16 mouse cellular contexts compared by ENCODE assay signal in the genomic region with DNA sequence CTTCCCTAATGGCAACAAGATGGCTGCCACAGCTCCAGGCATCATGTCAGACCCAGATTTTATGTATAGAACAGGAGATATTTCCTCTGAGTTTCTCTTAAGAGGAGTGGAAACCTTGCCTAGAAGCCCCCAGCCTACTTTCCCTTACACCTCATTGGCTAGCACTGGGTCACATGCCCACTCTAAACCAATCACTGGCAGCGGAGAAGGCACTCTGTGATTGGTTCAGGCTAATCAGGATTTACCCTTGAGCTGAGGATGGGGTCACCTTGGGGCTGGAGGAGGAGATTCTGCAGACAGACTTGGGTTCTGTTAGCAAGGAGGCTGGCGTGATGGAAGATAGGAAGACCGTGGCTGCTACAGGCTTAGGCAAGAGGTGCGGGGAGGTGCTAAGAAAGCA. TPM values are rescaled to one million over a fixed set of nuclear protein-coding genes. Genes with fewer than 3 reads are reported as not detected.
"Had no signal": no experiment of that assay in that cellular context is flagged by ENCODE, and none has a peak within 500 bp of the region (broad histone marks: within the 10 kb centered on the region; RNA-seq: fewer than 3 reads in every experiment).

No protein-coding gene starts in this region.

- H3K9ac ChIP-seq: liver, embryonic 13.5 days had no signal

- H3K27ac ChIP-seq: kidney, postnatal 0 days; layer of hippocampus, adult 2 months; liver, embryonic 13.5 days; stomach, postnatal 0 days had no signal

- H3K4me2 ChIP-seq: liver, embryonic 13.5 days; midbrain, embryonic 11.5 days had no signal

- H3K36me3 ChIP-seq: liver, embryonic 13.5 days had no signal

- H3K9me3 ChIP-seq: liver, embryonic 13.5 days had no signal

- H3K4me3 ChIP-seq: layer of hippocampus, adult 2 months; liver, embryonic 13.5 days had no signal

- DNase-seq: kidney, postnatal 25 days; layer of hippocampus, adult 9-11 months; liver, embryonic 13.5 days; lung, adult 2 months; lung, postnatal 14 days; lung, postnatal 4 days; midbrain, embryonic 14.5 days; thymus, adult 18-20 months; thymus, postnatal 36 days had no signal

- H3K4me1 ChIP-seq: liver, embryonic 13.5 days had no signal

RNA-seq across cellular contexts. Expression of a gene that starts 10.0 kb away (rescaled TPM):
- total RNA-seq: liver, adult 2 months; megakaryocyte-erythroid progenitor cell, adult 5-6 weeks had no signal
- polyA plus RNA-seq: liver, adult 2 months; liver, embryonic 13.5 days; liver, embryonic 16.5 days had no signal
